Mouse (Mus musculus) heart, embryonic 10.5 days (tissue): ENCODE measurements around the gene Plgrkt. TPM values are rescaled to one million over a fixed set of nuclear protein-coding genes. Genes with fewer than 3 reads are reported as not detected.

Experiments used
- DNase-seq: peaks from one replicate; pipeline ENCODE4 v3.0.0-alpha.2; 2017; ENCODE audit warnings: low spot score
- H3K27ac ChIP-seq: fragments of 300-500 bp; sonication (generic); 2 replicates; pipeline ENCODE4 v1.5.1; 2016; ENCODE audit warnings: mild to moderate bottlenecking
- H3K27me3 ChIP-seq: fragments of 300-500 bp; sonication (generic); 2 replicates; pipeline ENCODE4 v1.6.1; 2016; ENCODE audit warnings: mild to moderate bottlenecking; ENCODE audit not compliant: poor library complexity, insufficient read depth, severe bottlenecking
- H3K36me3 ChIP-seq: fragments of 300-500 bp; sonication (generic); 2 replicates; pipeline ENCODE4 v1.6.1; 2016; ENCODE audit warnings: mild to moderate bottlenecking, moderate library complexity
- H3K4me1 ChIP-seq: fragments of 300-500 bp; sonication (generic); 2 replicates; pipeline ENCODE4 v1.6.1; 2016; ENCODE audit warnings: mild to moderate bottlenecking
- H3K4me3 ChIP-seq: fragments of 300-500 bp; sonication (generic); 2 replicates; pipeline ENCODE4 v1.5.1; 2016; ENCODE audit warnings: mild to moderate bottlenecking, moderate library complexity
- H3K9me3 ChIP-seq: fragments of 300-500 bp; sonication (generic); 2 replicates; pipeline ENCODE4 v1.6.1; 2016; ENCODE audit warnings: mild to moderate bottlenecking, moderate library complexity
- WGBS: fragments of 180-500 bp; shearing (Covaris S2); methylation state at CpG from one replicate; pipeline ENCODE4 v1.1.7; 2016; 5-methylcytosine and 5-hydroxymethylcytosine counted together
- polyA plus RNA-seq: library from polyadenylated mRNA; unstranded; fragments of >200 nt; fragmentation: Nextera tagmentation; extraction: Ambion mirVana; gene quantifications from 2 replicates; pipeline ENCODE4 v1.2.1, GENCODE M21; 2016

The Plgrkt gene
- polyA plus RNA-seq, 1 experiment from 2014 or later: 41.5 TPM

- Histone ChIP-seq H3K4me3 (peak overlapping the region; percentile 72), H3K27ac (peak overlapping the region; percentile 88), H3K27me3 (no peaks in the 10 kb centered on the region), H3K36me3 (no peaks in the 10 kb centered on the region), H3K9me3 (no peaks in the 10 kb centered on the region), H3K4me1 (peaks cover 11% of the 10 kb centered on the region; the same call in 1 of the 2 replicates)
- 45% methylated on average over 13 of the region's 13 CpGs for WGBS
- no peak for DNase-seq
These were observed 4.8 kb downstream of the Plgrkt start for GRCm38 (mm10) chr19:29362173-29362930.

GRCm38 (mm10) chr19:29361468-29362130, 5.6 kb downstream of the Plgrkt start:
- Histone ChIP-seq H3K4me1 (peaks cover 11% of the 10 kb centered on the region; the same call in 1 of the 2 replicates), H3K27ac (peak overlapping the region; percentile 88)

DNA sequence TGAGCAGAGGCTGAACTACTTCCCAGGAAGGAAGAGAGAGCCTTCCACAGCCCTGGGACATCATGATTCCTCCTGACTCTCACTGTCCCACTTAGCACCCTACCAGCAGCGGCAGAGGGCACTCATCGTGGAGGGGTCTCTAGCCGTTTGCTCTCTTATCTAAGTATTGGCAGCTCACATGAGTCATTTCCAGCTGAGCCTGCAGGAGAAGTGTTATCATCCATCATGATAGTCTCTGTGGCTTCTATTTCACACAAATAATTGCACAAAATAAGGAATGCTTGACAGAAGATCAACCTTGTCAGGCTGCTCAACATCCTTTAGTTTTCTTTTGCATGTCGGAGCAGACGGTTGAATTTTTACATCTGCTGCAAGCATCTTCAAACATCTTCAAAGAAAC, 6.9 kb downstream of the Plgrkt start:
- 42% methylated on average over 5 of the region's 5 CpGs for WGBS
- H3K9me3 ChIP-seq: no peaks in the 10 kb centered on the region

More at GRCm38 (mm10) chr19:29361468-29362130, 5.6 kb downstream of the Plgrkt start:
- Histone ChIP-seq H3K9me3 (no peaks in the 10 kb centered on the region), H3K27me3 (no peaks in the 10 kb centered on the region), H3K4me3 (peak overlapping the region; percentile 72), H3K36me3 (no peaks in the 10 kb centered on the region)
- 3% methylated on average over 33 of the region's 33 CpGs for WGBS
- DNase-seq: peak; percentile 97

GRCm38 (mm10) chr19:29356281-29356680, 10.9 kb downstream of the Plgrkt start:
- WGBS: 82% methylated on average over 11 of the region's 11 CpGs
- H3K36me3 ChIP-seq: no peaks in the 10 kb centered on the region
- no peak overlapping the region for H3K4me3 ChIP-seq
- H3K4me1 ChIP-seq: peaks cover 10% of the 10 kb centered on the region; the same call in 1 of the 2 replicates
- DNase-seq: no peak
- H3K9me3 ChIP-seq: no peaks in the 10 kb centered on the region
- no peak overlapping the region for H3K27ac ChIP-seq
- no peaks in the 10 kb centered on the region for H3K27me3 ChIP-seq

More for the DNA sequence above, 6.9 kb downstream of the Plgrkt start:
- H3K27me3 ChIP-seq: no peaks in the 10 kb centered on the region
- H3K4me3 ChIP-seq: no peak overlapping the region
- DNase-seq: no peak
- H3K36me3 ChIP-seq: no peaks in the 10 kb centered on the region
- no peak overlapping the region for H3K27ac ChIP-seq
- H3K4me1 ChIP-seq: peaks cover 15% of the 10 kb centered on the region; the same call in 1 of the 2 replicates

- peak overlapping the region; percentile 53 for H3K4me3 ChIP-seq
- no peaks in the 10 kb centered on the region for H3K9me3 ChIP-seq
- 6% methylated on average over 20 of the region's 20 CpGs for WGBS
- peak; percentile 90 for DNase-seq
- H3K4me1 ChIP-seq: 0 out of 2 replicates have a peak, but pooled peaks cover 4% of the 10 kb centered on the region
- H3K27ac ChIP-seq: no peak overlapping the region
- no peaks in the 10 kb centered on the region for H3K27me3 ChIP-seq
- no peaks in the 10 kb centered on the region for H3K36me3 ChIP-seq
These were observed 12.0 kb downstream of the Plgrkt start for GRCm38 (mm10) chr19:29354895-29355877.

DNA sequence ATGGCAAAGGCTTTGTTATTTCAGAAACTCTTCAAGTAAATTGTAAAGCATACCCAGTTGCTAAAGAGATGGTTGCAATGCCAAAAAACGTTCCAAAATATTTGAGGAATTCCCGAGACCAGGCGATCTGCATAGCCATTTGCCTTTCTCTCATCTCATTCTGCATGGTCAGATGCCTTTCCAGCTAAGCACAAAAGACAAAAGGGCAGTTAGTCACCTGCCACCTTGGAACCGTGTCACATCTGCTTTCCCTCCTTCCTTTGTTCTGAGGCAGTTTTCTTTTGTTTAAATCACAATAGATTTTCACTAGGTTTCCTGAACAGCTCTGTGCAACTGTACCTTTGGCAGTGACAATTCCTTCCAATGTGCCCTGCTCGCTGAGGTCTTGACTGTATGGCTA, 16.2 kb downstream of the Plgrkt start:
- Histone ChIP-seq H3K9me3 (no peaks in the 10 kb centered on the region), H3K4me1 (0 out of 2 replicates have a peak, but pooled peaks cover 4% of the 10 kb centered on the region), H3K4me3 (no peak overlapping the region), H3K27ac (no peak overlapping the region), H3K36me3 (peaks cover 3% of the 10 kb centered on the region; the same call in 1 of the 2 replicates), H3K27me3 (no peaks in the 10 kb centered on the region)
- DNase-seq: no peak
- WGBS: 69% methylated on average over 5 of the region's 5 CpGs

GRCm38 (mm10) chr19:29345636-29346035, 21.6 kb downstream of the Plgrkt start:
- H3K9me3 ChIP-seq: no peaks in the 10 kb centered on the region
- H3K36me3 ChIP-seq: peaks cover 3% of the 10 kb centered on the region; the same call in 1 of the 2 replicates
- no peaks in the 10 kb centered on the region for H3K27me3 ChIP-seq
- DNase-seq: no peak
- no peak overlapping the region for H3K27ac ChIP-seq
- no peak overlapping the region for H3K4me3 ChIP-seq
- H3K4me1 ChIP-seq: no peaks in the 10 kb centered on the region
- WGBS: 82% methylated on average over 6 of the region's 6 CpGs

- Histone ChIP-seq H3K4me3 (no peak overlapping the region), H3K27ac (no peak overlapping the region), H3K36me3 (peaks cover 1% of the 10 kb centered on the region; the same call in 1 of the 2 replicates)
These were observed 22.3 kb downstream of the Plgrkt start for GRCm38 (mm10) chr19:29344868-29345267.

GRCm38 (mm10) chr19:29342281-29342680, 24.9 kb downstream of the Plgrkt start:
- Histone ChIP-seq H3K27ac (no peak overlapping the region), H3K4me3 (no peak overlapping the region), H3K27me3 (no peaks in the 10 kb centered on the region), H3K4me1 (no peaks in the 10 kb centered on the region), H3K9me3 (no peaks in the 10 kb centered on the region), H3K36me3 (no peaks in the 10 kb centered on the region)
- 71% methylated on average over 6 of the region's 6 CpGs for WGBS
- no peak for DNase-seq

More at GRCm38 (mm10) chr19:29344868-29345267, 22.3 kb downstream of the Plgrkt start:
- no peak for DNase-seq
- Histone ChIP-seq H3K4me1 (no peaks in the 10 kb centered on the region), H3K27me3 (no peaks in the 10 kb centered on the region), H3K9me3 (no peaks in the 10 kb centered on the region)

DNA sequence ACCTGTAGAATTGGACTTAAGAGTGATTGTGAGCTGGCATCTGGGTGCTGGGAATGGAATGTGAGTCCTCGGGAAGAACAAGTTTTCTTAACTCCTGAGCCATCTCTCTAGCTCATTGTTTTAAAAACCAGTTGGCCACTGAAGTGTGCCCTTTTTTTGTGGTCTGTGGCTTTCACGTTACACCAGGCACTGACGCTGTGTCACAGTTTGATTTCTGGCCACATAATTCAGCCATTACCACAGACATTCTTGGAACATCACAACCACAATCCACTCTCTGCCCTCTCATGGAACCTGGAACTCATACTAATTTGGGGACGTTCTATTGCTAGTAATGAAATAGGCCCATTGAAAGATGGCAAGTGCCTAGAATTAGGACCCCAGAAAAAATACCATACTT, 26.2 kb downstream of the Plgrkt start:
- H3K27me3 ChIP-seq: no peaks in the 10 kb centered on the region
- no peak overlapping the region for H3K27ac ChIP-seq
- no peaks in the 10 kb centered on the region for H3K9me3 ChIP-seq
- no peaks in the 10 kb centered on the region for H3K36me3 ChIP-seq
- H3K4me1 ChIP-seq: no peaks in the 10 kb centered on the region
- WGBS: 81% methylated on average over 4 of the region's 4 CpGs
- no peak overlapping the region for H3K4me3 ChIP-seq
- DNase-seq: no peak

GRCm38 (mm10) chr19:29336624-29337023, 30.6 kb downstream of the Plgrkt start:
- 74% methylated on average over 2 of the region's 2 CpGs for WGBS
- DNase-seq: no peak
- no peak overlapping the region for H3K27ac ChIP-seq
- H3K27me3 ChIP-seq: peaks cover 3% of the 10 kb centered on the region; the same call in 1 of the 2 replicates
- H3K4me3 ChIP-seq: no peak overlapping the region
- no peaks in the 10 kb centered on the region for H3K9me3 ChIP-seq
- H3K36me3 ChIP-seq: no peaks in the 10 kb centered on the region
- peaks cover 8% of the 10 kb centered on the region for H3K4me1 ChIP-seq

GRCm38 (mm10) chr19:29334068-29334745, 33.0 kb downstream of the Plgrkt start, which contains the start of gene Rln1:
Gene Rln1, minus strand, starts transcription at chr19:29334670.
- peak; percentile 86 for DNase-seq
- peaks cover 3% of the 10 kb centered on the region; the same call in 1 of the 2 replicates for H3K27me3 ChIP-seq
- H3K27ac ChIP-seq: peak within 1 kb of the TSS; percentile 73
- H3K4me3 ChIP-seq: peak within 1 kb of the TSS; percentile 62
- no peaks in the 10 kb centered on the region for H3K9me3 ChIP-seq
- H3K36me3 ChIP-seq: no peaks in the 10 kb centered on the region
- WGBS: 3% methylated on average over 23 of the region's 23 CpGs
- H3K4me1 ChIP-seq: peaks cover 8% of the 10 kb centered on the region
